Mouse (Mus musculus) CH12.LX (cell line): ENCODE data around the gene Sema7a. TPM values are rescaled to one million over a fixed set of nuclear protein-coding genes. Genes with fewer than 3 reads are reported as not detected.

Source experiments
- DNase-seq: peaks from one replicate; pipeline ENCODE4 v3.0.0-alpha.2; 2013; ENCODE audit errors: extremely low read depth
- H3K27ac ChIP-seq: 2 replicates; pipeline ENCODE4 v1.5.1; 2012; ENCODE audit warnings: low read depth, mild to moderate bottlenecking, control low read depth, moderate library complexity; ENCODE audit not compliant: insufficient read depth
- H3K27me3 ChIP-seq: replicated peaks from 2 replicates; pipeline ENCODE3; 2012; ENCODE audit warnings: inconsistent platforms
- H3K36me3 ChIP-seq, 2 experiments: replicated peaks in 1 of 2; 2 replicates each; pipeline versions ENCODE3 to v1.6.1; 2012; ENCODE audit warnings: inconsistent platforms in 1 of 2, low read length in 1 of 2, mild to moderate bottlenecking in 1 of 2, mixed read lengths in 1 of 2, moderate library complexity in 1 of 2; ENCODE audit not compliant: control insufficient read depth in 1 of 2, insufficient read depth in 1 of 2
- H3K4me1 ChIP-seq, 2 experiments: 2 replicates each; pipeline ENCODE4 v1.6.1; 2012; ENCODE audit warnings: inconsistent platforms in 1 of 2, moderate library complexity in 1 of 2; ENCODE audit not compliant: insufficient read depth in 2 of 2, control insufficient read depth in 1 of 2
- H3K4me2 ChIP-seq: 2 replicates; pipeline ENCODE4 v1.6.1; 2012; ENCODE audit warnings: low read depth, mild to moderate bottlenecking, control low read depth; ENCODE audit not compliant: poor library complexity, insufficient read depth, severe bottlenecking
- H3K4me3 ChIP-seq, 3 experiments: fragments of 150-350 bp in 1 of 3; sonication (generic) in 1 of 3; replicated peaks in 1 of 3; 2 replicates each; pipeline versions ENCODE3 to v1.5.1; 2011 to 2012; ENCODE audit warnings: low read depth in 2 of 3, low read length in 2 of 3, mild to moderate bottlenecking in 2 of 3, moderate library complexity in 2 of 3, control low read depth in 1 of 3, improper control_type of control experiment in 1 of 3, inconsistent platforms in 1 of 3, mixed read lengths in 1 of 3; ENCODE audit not compliant: poor library complexity in 1 of 3
- H3K79me2 ChIP-seq: replicated peaks from 2 replicates; pipeline ENCODE4 v1.6.1; 2012; ENCODE audit warnings: mild to moderate bottlenecking, moderate library complexity; ENCODE audit not compliant: control insufficient read depth, poor library complexity, insufficient read depth, severe bottlenecking; ENCODE audit errors: extremely low read depth
- H3K9ac ChIP-seq: 2 replicates; pipeline ENCODE4 v1.6.1; 2012; ENCODE audit warnings: low read depth, mild to moderate bottlenecking, control low read depth, moderate library complexity; ENCODE audit not compliant: insufficient read depth
- H3K9me3 ChIP-seq: replicated peaks from 2 replicates; pipeline ENCODE3; 2012; ENCODE audit warnings: low read length, inconsistent platforms, mixed read lengths
- BHLHE40 ChIP-seq: IDR thresholded peaks from 2 replicates; pipeline ENCODE4 v1.6.1; 2011; ENCODE audit warnings: mild to moderate bottlenecking, low read depth, low read length, improper control_type of control experiment
- CHD1 ChIP-seq: IDR thresholded peaks from 2 replicates; pipeline ENCODE4 v1.6.1; 2012; ENCODE audit warnings: low read depth, low read length, improper control_type of control experiment, inconsistent platforms
- CHD2 ChIP-seq: IDR thresholded peaks from 2 replicates; pipeline ENCODE4 v1.6.1; 2011; ENCODE audit warnings: low read length, improper control_type of control experiment
- ELF1 ChIP-seq: IDR thresholded peaks from 2 replicates; pipeline ENCODE4 v1.6.1; 2014; ENCODE audit warnings: low read depth, mild to moderate bottlenecking, inconsistent platforms, low read length, improper control_type of control experiment
- EP300 ChIP-seq: IDR thresholded peaks from 2 replicates; pipeline ENCODE4 v1.6.1; 2011; ENCODE audit warnings: low read length, improper control_type of control experiment
- ETS1 ChIP-seq: conservative IDR thresholded peaks from 2 replicates; pipeline ENCODE4 v1.6.1; 2012; ENCODE audit warnings: low read depth, mild to moderate bottlenecking, inconsistent platforms, low read length, improper control_type of control experiment, moderate library complexity
- GABPA ChIP-seq: IDR thresholded peaks from 2 replicates; pipeline ENCODE4 v1.6.1; 2012; ENCODE audit warnings: low read depth, low read length, improper control_type of control experiment, inconsistent platforms; ENCODE audit not compliant: insufficient replicate concordance
- HCFC1 ChIP-seq: IDR thresholded peaks from 2 replicates; pipeline ENCODE4 v1.6.1; 2012; ENCODE audit warnings: low read depth, mild to moderate bottlenecking, inconsistent platforms, low read length, improper control_type of control experiment
- IRF4 ChIP-seq: IDR thresholded peaks from 2 replicates; pipeline ENCODE4 v1.6.1; 2014; ENCODE audit warnings: low read depth, mild to moderate bottlenecking, inconsistent platforms, low read length, improper control_type of control experiment
- JUN ChIP-seq: IDR thresholded peaks from 2 replicates; pipeline ENCODE4 v1.6.1; 2011; ENCODE audit warnings: low read depth, mild to moderate bottlenecking, low read length, improper control_type of control experiment, moderate library complexity; ENCODE audit not compliant: insufficient read depth
- JUND ChIP-seq: conservative IDR thresholded peaks from 2 replicates; pipeline ENCODE4 v1.6.1; 2011; ENCODE audit warnings: low read depth, low read length, improper control_type of control experiment
- MAX ChIP-seq: IDR thresholded peaks from 2 replicates; pipeline ENCODE4 v1.6.1; 2011; ENCODE audit warnings: low read length, improper control_type of control experiment
- MAZ ChIP-seq: IDR thresholded peaks from 2 replicates; pipeline ENCODE4 v1.6.1; 2012; ENCODE audit warnings: low read depth, mild to moderate bottlenecking, inconsistent platforms, low read length, improper control_type of control experiment, moderate library complexity
- MEF2A ChIP-seq: IDR thresholded peaks from 2 replicates; pipeline ENCODE4 v1.6.1; 2014; ENCODE audit warnings: low read depth, mild to moderate bottlenecking, inconsistent platforms, low read length, improper control_type of control experiment, borderline replicate concordance
- MYC ChIP-seq: IDR thresholded peaks from 2 replicates; pipeline ENCODE4 v1.6.1; 2011; ENCODE audit warnings: low read depth, mild to moderate bottlenecking, improper control_type of control experiment, low read length
- NELFE ChIP-seq: IDR thresholded peaks from 2 replicates; pipeline ENCODE4 v1.6.1; 2011; ENCODE audit warnings: low read depth, low read length, improper control_type of control experiment
- POLR2A ChIP-seq: IDR thresholded peaks from 2 replicates; pipeline ENCODE4 v1.6.1; 2011; ENCODE audit warnings: low read depth, mild to moderate bottlenecking, improper control_type of control experiment, low read length
- RAD21 ChIP-seq: IDR thresholded peaks from 2 replicates; pipeline ENCODE4 v1.6.1; 2011; ENCODE audit warnings: low read depth, mild to moderate bottlenecking, low read length, improper control_type of control experiment, moderate library complexity
- RCOR1 ChIP-seq: conservative IDR thresholded peaks from 2 replicates; pipeline ENCODE4 v1.6.1; 2012; ENCODE audit warnings: low read depth, mild to moderate bottlenecking, inconsistent platforms, low read length, improper control_type of control experiment
- SIN3A ChIP-seq: IDR thresholded peaks from 2 replicates; pipeline ENCODE4 v1.6.1; 2012; ENCODE audit warnings: low read length, improper control_type of control experiment, inconsistent platforms
- TBP ChIP-seq: conservative IDR thresholded peaks from 2 replicates; pipeline ENCODE4 v1.6.1; 2011; ENCODE audit warnings: low read depth, low read length, improper control_type of control experiment
- TCF12 ChIP-seq: IDR thresholded peaks from 2 replicates; pipeline ENCODE4 v1.6.1; 2014; ENCODE audit warnings: low read depth, mild to moderate bottlenecking, inconsistent platforms, low read length, improper control_type of control experiment
- USF1 ChIP-seq: IDR thresholded peaks from 2 replicates; pipeline ENCODE4 v1.6.1; 2014; ENCODE audit warnings: low read depth, mild to moderate bottlenecking, inconsistent platforms, low read length, improper control_type of control experiment
- USF2 ChIP-seq: conservative IDR thresholded peaks from 2 replicates; pipeline ENCODE4 v1.6.1; 2011; ENCODE audit warnings: low read depth, low read length, improper control_type of control experiment
- ZC3H11A ChIP-seq: IDR thresholded peaks from 2 replicates; pipeline ENCODE4 v1.6.1; 2012; ENCODE audit warnings: low read depth, mild to moderate bottlenecking, inconsistent platforms, low read length, improper control_type of control experiment
- ZMIZ1 ChIP-seq: IDR thresholded peaks from 2 replicates; pipeline ENCODE4 v1.6.1; 2012; ENCODE audit warnings: low read depth, mild to moderate bottlenecking, inconsistent platforms, low read length, improper control_type of control experiment
- ZNF384 ChIP-seq: IDR thresholded peaks from 2 replicates; pipeline ENCODE4 v1.6.1; 2012; ENCODE audit warnings: low read depth, low read length, improper control_type of control experiment, inconsistent platforms
- dilution Hi-C: fragments of 300-500 bp; cut with MboI; formaldehyde crosslinking; loops from 2 replicates; pipeline ENCODE4 v1.14.3; 2020; ENCODE audit warnings: low sequenced_read_pairs; ENCODE audit not compliant: extremely low pct_unique_long_range_greater_than_20kb, extremely low pct_ligation_motif_present
- in situ Hi-C: fragments of 300-500 bp; cut with MboI; formaldehyde crosslinking; loops from 3 replicates; pipeline ENCODE4 v1.14.3; 2019; ENCODE audit warnings: low sequenced_read_pairs, low pct_ligation_motif_present, low pct_unique_long_range_greater_than_20kb, mixed read lengths
- polyA plus RNA-seq: library from polyadenylated mRNA; unstranded; fragments of >175 nt; gene quantifications from 2 replicates; pipeline ENCODE4 v1.2.1, GENCODE M21; 2012; ENCODE audit warnings: low read depth; ENCODE audit not compliant: insufficient read length
- total RNA-seq, 2 experiments: library from RNA; depleted of rRNA; stranded (reverse); fragments of 300-350 nt in 1 of 2; fragments of >200 nt in 1 of 2; gene quantifications; 2 replicates each; pipeline ENCODE4 v1.2.3; 2012 to 2014

Gene Sema7a
- total and polyA plus RNA-seq, 3 experiments: 88.6 to 181 (median 89.4) TPM

DNA sequence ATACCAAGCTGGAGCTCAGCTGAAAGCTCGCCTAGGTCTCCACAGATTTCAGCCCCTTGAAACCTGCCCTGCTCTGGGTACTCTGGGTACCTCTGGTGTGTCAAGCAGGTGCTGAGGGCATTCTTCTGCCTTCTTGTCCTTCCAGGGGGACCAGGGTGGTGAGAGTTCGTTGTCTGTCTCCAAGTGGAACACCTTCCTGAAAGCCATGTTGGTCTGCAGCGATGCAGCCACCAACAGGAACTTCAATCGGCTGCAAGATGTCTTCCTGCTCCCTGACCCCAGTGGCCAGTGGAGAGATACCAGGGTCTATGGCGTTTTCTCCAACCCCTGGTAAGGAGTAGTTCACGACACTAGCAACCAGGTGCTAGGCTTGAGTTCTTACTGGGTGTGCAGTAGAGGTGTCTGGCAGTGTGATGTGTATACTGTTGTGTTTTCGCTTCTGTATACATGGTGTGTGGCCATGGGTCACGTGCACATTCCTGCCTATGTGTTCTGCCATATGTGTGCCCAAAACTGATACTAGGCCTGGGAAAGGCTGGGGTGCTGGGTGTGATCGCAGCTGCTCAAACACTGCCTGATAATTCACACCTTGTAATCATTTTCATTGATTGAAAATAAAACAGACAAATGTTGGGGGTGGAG is 16.4 kb downstream of the Sema7a start:
- TF ChIP-seq NELFE (no peak), BHLHE40 (peak; percentile 91), MAX (0 out of 2 replicates have a peak, but pooled peaks have one; percentile 25), USF1 (peak; percentile 67), HCFC1 (no peak), ZMIZ1 (peak; percentile 27; the same call in 1 of the 2 replicates), USF2 (peak; percentile 76), TCF12 (no peak), RAD21 (no peak)
- Histone ChIP-seq H3K9ac (peak overlapping the region; percentile 39; the same call in 1 of the 2 replicates), H3K27ac (peak overlapping the region; percentile 99), H3K4me1 (peaks cover 46 to 98% of the 10 kb centered on the region in 2 experiments), H3K27me3 (no peaks in the 10 kb centered on the region), H3K79me2 (peaks cover 74% of the 10 kb centered on the region), H3K36me3 (peaks cover 84 to 96% of the 10 kb centered on the region in 2 experiments), H3K9me3 (no peaks in the 10 kb centered on the region), H3K4me2 (peak overlapping the region; percentile 95), H3K4me3 (peak overlapping the region; percentile 20 to 60 (median 44))
- in situ Hi-C loops: no loop called here
- dilution Hi-C loops: no loop called here
- no peak for DNase-seq

DNA sequence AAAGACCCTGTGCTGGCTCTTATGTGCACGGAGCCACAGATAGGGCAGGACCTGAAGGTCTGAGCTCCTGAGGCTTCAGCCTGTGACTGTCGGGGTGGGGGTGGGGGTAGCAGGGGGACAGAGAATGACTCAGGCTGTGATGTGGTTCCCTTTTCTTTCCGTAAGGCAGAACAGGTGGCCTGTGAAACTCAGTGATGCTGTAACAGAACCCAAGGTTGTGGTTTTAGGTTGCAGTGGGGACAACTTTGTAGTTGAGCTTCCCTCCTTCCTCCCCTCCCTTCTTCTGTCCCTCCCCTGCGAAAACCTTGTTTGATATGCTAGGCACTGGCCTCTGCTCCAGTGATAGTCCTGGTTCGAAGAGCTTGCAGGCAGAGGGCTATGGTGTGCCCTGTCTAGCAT is 16.9 kb downstream of the Sema7a start:
- in situ Hi-C loops: no loop called here
- peak overlapping the region; percentile 99 for H3K27ac ChIP-seq
- TF ChIP-seq CHD1: no peak
- no peak; the same call in 1 of the 2 replicates for TF ChIP-seq MAX
- peak; percentile 97 for TF ChIP-seq MAZ
- TF ChIP-seq ZNF384: no peak
- TF ChIP-seq IRF4: peak; percentile 68
- TF ChIP-seq EP300: peak; percentile 88
- no peak for TF ChIP-seq ELF1
- TF ChIP-seq GABPA: no peak
- no peak; the same call in 1 of the 2 replicates for TF ChIP-seq BHLHE40
- peak; percentile 75; the same call in 1 of the 2 replicates for TF ChIP-seq MYC
- no peak for TF ChIP-seq NELFE
- TF ChIP-seq RCOR1: no peak
- TF ChIP-seq TBP: no peak
- TF ChIP-seq USF1: no peak
- no peak for TF ChIP-seq ZC3H11A
- peak; percentile 95 for TF ChIP-seq TCF12
- peak; percentile 58 for TF ChIP-seq JUND
- peak; percentile 21 for TF ChIP-seq POLR2A
- peak; percentile 24; the same call in 1 of the 2 replicates for TF ChIP-seq MEF2A
- TF ChIP-seq CHD2: peak; percentile 81
- TF ChIP-seq SIN3A: peak; percentile 68; the same call in 1 of the 2 replicates
- peak; percentile 97 for TF ChIP-seq ETS1
- TF ChIP-seq HCFC1: peak; percentile 77
- TF ChIP-seq USF2: no peak
- peak; percentile 36; the same call in 1 of the 2 replicates for TF ChIP-seq JUN

More for the DNA sequence above, 16.9 kb downstream of the Sema7a start:
- dilution Hi-C loops: no loop called here
- H3K27me3 ChIP-seq: no peaks in the 10 kb centered on the region
- H3K79me2 ChIP-seq: peaks cover 69% of the 10 kb centered on the region
- DNase-seq: peak; percentile 94
- H3K4me1 ChIP-seq: peaks cover 45 to 98% of the 10 kb centered on the region in 2 experiments
- H3K4me2 ChIP-seq: peak overlapping the region; percentile 95
- H3K4me3 ChIP-seq: peak overlapping the region in 2 of 3 experiments; percentile 31 to 60
- peaks cover 85 to 96% of the 10 kb centered on the region in 2 experiments for H3K36me3 ChIP-seq
- H3K9me3 ChIP-seq: no peaks in the 10 kb centered on the region
- peak overlapping the region; percentile 39; the same call in 1 of the 2 replicates for H3K9ac ChIP-seq
